Mouse (Mus musculus) heart, adult 11 months (tissue): ENCODE data around the gene Dynlrb2.

Experiments used
- DNase-seq: peaks from one replicate; pipeline ENCODE4 v3.0.0; 2022

Dynlrb2 gene

GRCm38 (mm10) chr8:116542842-116543241, 38.1 kb downstream of the Dynlrb2 start:
- peak; percentile 97 for DNase-seq

GRCm38 (mm10) chr8:116543366-116543765, 38.6 kb downstream of the Dynlrb2 start:
- no peak for DNase-seq

GRCm38 (mm10) chr8:116552255-116552654, 47.5 kb downstream of the Dynlrb2 start:
- DNase-seq = peak; percentile 83

GRCm38 (mm10) chr8:116552778-116553177, 48.0 kb downstream of the Dynlrb2 start:
- peak; percentile 5 for DNase-seq
